Mouse (Mus musculus): ENCODE results near the gene Glb1l3. TPM values are rescaled to one million over a fixed set of nuclear protein-coding genes. Genes with fewer than 3 reads are reported as not detected.
A peak's percentile ranks its signal among the peaks of the same experiment; 100 is the strongest.
"Not testable (repeated sequence)": the region's sequence is repeated elsewhere in the genome, so short reads cannot be mapped to it uniquely, and the experiment has no call there.

Glb1l3 gene
- not detected in 2 replicates for polyA plus RNA-seq (2014; fragmentation: Nextera tagmentation; extraction: Ambion mirVana)

DNA sequence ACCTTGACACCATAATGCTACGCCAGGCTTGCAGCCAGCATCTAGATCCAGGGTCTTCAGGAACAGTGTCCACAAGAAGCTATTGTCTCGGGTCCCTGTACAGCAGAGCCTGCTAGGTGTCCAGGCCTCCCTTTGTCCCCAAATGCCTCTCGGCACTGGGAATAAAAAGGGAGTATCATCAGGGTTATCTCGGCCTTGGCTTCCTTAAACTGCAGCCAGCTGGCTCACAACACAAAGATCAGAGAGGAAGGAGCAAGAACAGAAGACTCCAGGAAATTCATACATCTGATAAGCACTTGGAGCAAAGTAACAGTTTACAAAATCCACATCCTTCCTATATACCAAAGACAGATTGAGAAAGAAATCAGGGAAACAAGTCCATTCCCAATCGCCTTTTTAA, at the start of gene Glb1l3:
TSS of gene Glb1l3 (minus strand) at position 140 of the 400 bp plus-strand sequence.
- H3K9me3 ChIP-seq (replicated peaks; ENCODE audit: control insufficient read depth, low read length), result no peaks in the 10 kb centered on the region
- no peak for DNase-seq (ENCODE audit: low spot score)

DNA sequence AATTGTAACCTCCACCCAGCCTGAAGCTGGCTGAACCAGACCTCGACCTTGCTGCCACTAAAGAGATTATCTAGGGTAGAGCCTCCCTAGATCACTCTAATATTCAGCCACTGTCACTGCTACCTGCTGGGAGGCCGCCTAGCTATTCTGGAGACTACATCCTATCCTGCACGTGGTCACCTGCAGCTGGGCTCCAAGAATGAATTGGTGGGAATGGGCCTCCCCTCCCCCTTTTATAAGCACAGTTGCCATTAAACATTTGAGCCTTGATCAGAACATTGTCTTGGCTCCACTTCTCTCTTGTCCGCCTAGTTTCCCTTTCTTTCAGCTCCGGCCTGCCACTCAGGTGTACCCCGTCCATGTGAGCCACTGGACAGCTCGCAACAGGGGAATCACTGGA, 9.2 kb upstream of the Glb1l3 start:
- H3K4me1 ChIP-seq (ENCODE audit: control insufficient read depth, insufficient read depth, low read length); H3K27me3 ChIP-seq (replicated peaks; ENCODE audit: control insufficient read depth, insufficient read depth, low read length); H3K9me3 ChIP-seq (replicated peaks; ENCODE audit: control insufficient read depth, low read length); H3K27ac ChIP-seq (ENCODE audit: low read depth, low read length); H3K36me3 ChIP-seq (ENCODE audit: control insufficient read depth, insufficient read depth, low read length); H3K4me2 ChIP-seq (ENCODE audit: low read length); ATAC-seq; H3K4me3 ChIP-seq (ENCODE audit: low read depth, low read length); H3K9ac ChIP-seq (ENCODE audit: low read length); DNase-seq (ENCODE audit: low spot score): not testable (repeated sequence)
- 71% methylated on average over 7 of the region's 7 CpGs for WGBS

More for the DNA sequence above, at the start of gene Glb1l3:
- no peak for ATAC-seq
- no peak within 1 kb of the TSS for H3K4me2 ChIP-seq (ENCODE audit: low read length)
- H3K4me3 ChIP-seq (ENCODE audit: low read depth, low read length), result no peak within 1 kb of the TSS
- no peaks in the 10 kb centered on the region for H3K27me3 ChIP-seq (replicated peaks; ENCODE audit: control insufficient read depth, insufficient read depth, low read length)
- no peaks in the 10 kb centered on the region for H3K4me1 ChIP-seq (ENCODE audit: control insufficient read depth, insufficient read depth, low read length)
- H3K36me3 ChIP-seq (ENCODE audit: control insufficient read depth, insufficient read depth, low read length), result no peaks in the 10 kb centered on the region
- no peak within 1 kb of the TSS for H3K27ac ChIP-seq (ENCODE audit: low read depth, low read length)
- no peak within 1 kb of the TSS for H3K9ac ChIP-seq (ENCODE audit: low read length)
- WGBS, result 76% methylated on average over 5 of the region's 5 CpGs

DNA sequence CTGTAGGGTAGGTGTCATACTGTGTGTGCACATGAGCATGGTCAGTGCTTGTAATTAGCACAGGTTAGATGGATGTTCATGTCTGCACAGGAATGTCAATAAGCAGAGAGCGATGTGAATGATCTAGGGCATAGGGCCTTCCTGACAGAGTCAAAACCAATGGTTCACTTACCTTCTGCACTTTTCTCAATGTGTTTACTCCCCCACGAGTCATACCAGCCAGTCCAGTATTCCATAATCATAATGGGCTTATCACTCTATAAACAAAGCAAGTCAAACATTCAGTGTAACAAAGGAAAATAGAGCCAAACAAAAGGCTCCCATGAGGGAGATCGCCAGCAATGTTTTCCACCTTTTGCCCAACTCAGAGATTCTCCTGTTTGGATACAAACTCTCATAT, 29.6 kb downstream of the Glb1l3 start:
- WGBS, result 82% methylated on average over 3 of the region's 3 CpGs
- no peak overlapping the region for H3K9ac ChIP-seq (ENCODE audit: low read length)
- ATAC-seq, result no peak
- no peak overlapping the region for H3K4me3 ChIP-seq (ENCODE audit: low read depth, low read length)
- no peaks in the 10 kb centered on the region for H3K27me3 ChIP-seq (replicated peaks; ENCODE audit: control insufficient read depth, insufficient read depth, low read length)
- H3K9me3 ChIP-seq (replicated peaks; ENCODE audit: control insufficient read depth, low read length), result no peaks in the 10 kb centered on the region
- no peak overlapping the region for H3K27ac ChIP-seq (ENCODE audit: low read depth, low read length)
- H3K4me1 ChIP-seq (ENCODE audit: control insufficient read depth, insufficient read depth, low read length), result no peaks in the 10 kb centered on the region
- H3K4me2 ChIP-seq (ENCODE audit: low read length), result no peak overlapping the region
- H3K36me3 ChIP-seq (ENCODE audit: control insufficient read depth, insufficient read depth, low read length), result no peaks in the 10 kb centered on the region
- DNase-seq (ENCODE audit: low spot score), result no peak

DNA sequence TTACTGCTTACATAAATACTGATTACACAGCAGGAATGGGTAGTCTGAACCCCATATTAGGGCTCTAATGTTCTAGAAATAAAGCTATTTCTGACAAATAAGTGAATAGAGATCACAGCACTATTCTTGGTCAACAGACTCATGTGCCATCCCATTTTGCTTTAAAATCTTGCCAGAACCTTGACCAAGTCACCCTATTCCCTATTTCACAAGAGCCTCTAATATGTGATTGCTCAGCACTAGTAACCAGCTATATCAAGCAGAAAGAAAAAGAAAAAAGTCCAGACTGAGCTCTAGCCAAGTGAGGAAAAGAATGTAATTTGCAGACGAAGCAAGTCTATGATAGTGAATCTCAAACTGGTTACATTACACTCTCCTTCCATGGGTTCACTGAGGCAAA, 40.7 kb downstream of the Glb1l3 start:
- Histone ChIP-seq H3K4me3 (ENCODE audit: low read depth, low read length) (no peak overlapping the region), H3K27me3 (replicated peaks; ENCODE audit: control insufficient read depth, insufficient read depth, low read length) (no peaks in the 10 kb centered on the region), H3K27ac (ENCODE audit: low read depth, low read length) (no peak overlapping the region), H3K4me1 (ENCODE audit: control insufficient read depth, insufficient read depth, low read length) (no peaks in the 10 kb centered on the region), H3K4me2 (ENCODE audit: low read length) (no peak overlapping the region), H3K9me3 (replicated peaks; ENCODE audit: control insufficient read depth, low read length) (no peaks in the 10 kb centered on the region), H3K9ac (ENCODE audit: low read length) (no peak overlapping the region), H3K36me3 (ENCODE audit: control insufficient read depth, insufficient read depth, low read length) (no peaks in the 10 kb centered on the region)
- DNase-seq (ENCODE audit: low spot score) (no peak), ATAC-seq (no peak)
- 87% methylated on average over 1 of the region's 1 CpGs for WGBS

DNA sequence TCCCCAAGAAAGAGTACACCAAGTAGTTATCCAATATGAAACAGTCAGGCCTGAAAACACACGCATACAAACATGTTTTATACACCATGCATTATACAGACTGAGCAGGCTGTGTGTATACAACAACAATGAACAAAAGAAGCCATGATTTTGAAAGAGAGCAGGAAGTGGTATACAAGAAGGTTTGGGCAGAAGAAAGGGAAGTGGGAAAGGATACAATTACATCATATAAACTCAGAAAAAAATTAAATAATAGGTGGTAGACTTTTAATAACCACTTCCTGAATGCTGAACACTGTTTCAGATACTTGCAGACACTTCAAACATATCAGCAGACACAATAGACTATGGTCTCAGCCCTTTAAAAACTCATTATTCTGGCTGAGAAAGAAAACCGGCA, 52.0 kb downstream of the Glb1l3 start:
- no peaks in the 10 kb centered on the region for H3K9me3 ChIP-seq (replicated peaks; ENCODE audit: control insufficient read depth, low read length)
- DNase-seq (ENCODE audit: low spot score) (no peak), ATAC-seq (no peak)
- WGBS, result 64% methylated on average over 2 of the region's 2 CpGs
- H3K4me1 ChIP-seq (ENCODE audit: control insufficient read depth, insufficient read depth, low read length), result peaks cover 3% of the 10 kb centered on the region; the same call in 1 of the 2 replicates
- no peak overlapping the region for H3K4me3 ChIP-seq (ENCODE audit: low read depth, low read length)
- H3K36me3 ChIP-seq (ENCODE audit: control insufficient read depth, insufficient read depth, low read length), result no peaks in the 10 kb centered on the region
- H3K27ac ChIP-seq (ENCODE audit: low read depth, low read length), result no peak overlapping the region
- H3K4me2 ChIP-seq (ENCODE audit: low read length), result no peak overlapping the region
- H3K9ac ChIP-seq (ENCODE audit: low read length), result no peak overlapping the region
- no peaks in the 10 kb centered on the region for H3K27me3 ChIP-seq (replicated peaks; ENCODE audit: control insufficient read depth, insufficient read depth, low read length)

DNA sequence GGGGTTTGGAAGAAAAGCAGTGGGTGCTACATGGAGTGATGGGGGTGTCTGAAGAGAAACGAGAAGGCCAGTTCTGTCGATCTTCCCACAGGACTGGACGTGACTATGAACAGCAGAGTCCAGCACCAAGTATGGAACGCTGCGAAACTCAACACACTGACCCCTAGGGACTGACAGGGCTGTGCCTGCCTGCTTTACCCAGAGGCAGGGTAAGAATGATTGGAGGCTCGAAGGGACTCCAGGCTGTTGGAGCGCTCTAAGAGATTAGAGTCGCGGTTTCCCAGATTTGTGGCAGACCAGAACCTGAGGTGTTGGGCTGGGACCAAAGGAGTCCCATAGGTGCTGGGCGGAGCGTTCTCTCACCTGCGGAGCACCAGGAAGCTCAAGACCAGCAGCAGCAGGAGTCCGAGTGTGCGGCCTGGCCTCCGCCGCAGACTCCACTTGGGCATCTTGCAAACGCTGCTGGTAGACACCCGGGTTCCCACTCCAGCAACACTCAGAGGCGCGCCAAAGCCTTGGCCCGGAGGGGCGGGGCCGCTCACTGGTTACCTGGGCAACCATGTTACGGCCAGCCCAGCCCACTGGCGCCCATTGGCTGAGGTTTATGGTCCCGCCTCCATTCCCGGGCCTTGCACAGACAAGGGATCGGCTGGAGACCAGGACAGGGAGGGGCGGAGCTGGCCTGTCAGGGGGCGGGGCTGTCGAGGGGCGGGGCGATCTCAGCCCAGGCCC, 54.6 kb downstream of the Glb1l3 start, which contains the start of gene Glb1l2:
TSS of gene Glb1l2 (minus strand) at position 534 of the 732 bp plus-strand sequence.
- peaks cover 3% of the 10 kb centered on the region; the same call in 1 of the 2 replicates for H3K4me1 ChIP-seq (ENCODE audit: control insufficient read depth, insufficient read depth, low read length)
- no peaks in the 10 kb centered on the region for H3K27me3 ChIP-seq (replicated peaks; ENCODE audit: control insufficient read depth, insufficient read depth, low read length)
- no peak within 1 kb of the TSS; the same call in 1 of the 2 replicates for H3K27ac ChIP-seq (ENCODE audit: low read depth, low read length)
- H3K4me3 ChIP-seq (ENCODE audit: low read depth, low read length), result peak within 1 kb of the TSS; percentile 42
- WGBS, result under 1% methylated on average over 33 of the region's 33 CpGs
- ATAC-seq (peak; percentile 100), DNase-seq (ENCODE audit: low spot score) (peak; percentile 96)
- H3K36me3 ChIP-seq (ENCODE audit: control insufficient read depth, insufficient read depth, low read length), result no peaks in the 10 kb centered on the region
- peak within 1 kb of the TSS; percentile 33 for H3K9ac ChIP-seq (ENCODE audit: low read length)
- peak within 1 kb of the TSS; percentile 58 for H3K4me2 ChIP-seq (ENCODE audit: low read length)
- H3K9me3 ChIP-seq (replicated peaks; ENCODE audit: control insufficient read depth, low read length), result no peaks in the 10 kb centered on the region

DNA sequence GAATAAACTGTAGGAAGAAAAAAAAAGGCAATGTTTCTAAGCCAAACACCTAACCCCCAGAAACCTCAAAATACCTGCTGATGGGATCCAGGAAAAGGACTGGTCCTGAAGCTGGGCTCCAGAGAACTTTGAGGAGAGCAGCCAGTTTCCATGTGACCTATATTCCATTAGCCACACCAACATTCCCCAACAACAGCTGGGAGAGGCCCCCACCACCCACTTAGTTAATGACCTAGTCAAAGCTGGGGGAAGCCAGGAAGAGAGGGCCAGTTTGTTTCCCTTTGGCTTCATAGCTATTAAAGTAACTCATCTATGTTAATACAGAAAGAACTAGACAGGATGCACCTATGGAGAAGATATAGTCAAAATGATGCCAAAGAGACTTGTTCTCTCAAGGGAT, 56.4 kb downstream of the Glb1l3 start:
- Histone ChIP-seq H3K9ac (ENCODE audit: low read length) (no peak overlapping the region), H3K4me3 (ENCODE audit: low read depth, low read length) (no peak overlapping the region), H3K27ac (ENCODE audit: low read depth, low read length) (no peak overlapping the region), H3K36me3 (ENCODE audit: control insufficient read depth, insufficient read depth, low read length) (no peaks in the 10 kb centered on the region), H3K4me2 (ENCODE audit: low read length) (no peak overlapping the region), H3K4me1 (ENCODE audit: control insufficient read depth, insufficient read depth, low read length) (peaks cover 3% of the 10 kb centered on the region; the same call in 1 of the 2 replicates), H3K9me3 (replicated peaks; ENCODE audit: control insufficient read depth, low read length) (no peaks in the 10 kb centered on the region), H3K27me3 (replicated peaks; ENCODE audit: control insufficient read depth, insufficient read depth, low read length) (no peaks in the 10 kb centered on the region)
- DNase-seq (ENCODE audit: low spot score) (no peak), ATAC-seq (no peak)

DNA sequence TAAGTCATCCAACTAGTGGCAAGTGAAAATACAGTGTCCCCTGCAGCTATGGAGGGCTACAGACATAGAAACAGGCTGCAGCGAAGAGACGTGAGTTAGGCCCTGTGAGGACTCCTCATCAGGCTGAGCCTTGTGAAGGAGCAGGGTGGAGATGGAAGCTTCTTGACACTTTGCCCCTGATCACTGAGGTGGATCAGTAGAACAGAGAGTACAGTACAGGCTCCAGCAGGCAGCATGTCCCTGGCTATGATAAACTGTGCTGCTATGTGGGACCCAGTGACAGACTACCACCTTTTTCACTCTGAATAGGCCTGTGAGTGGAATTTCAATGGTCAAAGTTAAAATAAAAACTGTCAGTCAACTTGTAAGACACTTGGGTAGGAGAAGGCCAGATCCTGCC, 60.3 kb downstream of the Glb1l3 start:
- no peak for ATAC-seq
- 97% methylated on average over 2 of the region's 2 CpGs for WGBS
- no peak for DNase-seq (ENCODE audit: low spot score)

DNA sequence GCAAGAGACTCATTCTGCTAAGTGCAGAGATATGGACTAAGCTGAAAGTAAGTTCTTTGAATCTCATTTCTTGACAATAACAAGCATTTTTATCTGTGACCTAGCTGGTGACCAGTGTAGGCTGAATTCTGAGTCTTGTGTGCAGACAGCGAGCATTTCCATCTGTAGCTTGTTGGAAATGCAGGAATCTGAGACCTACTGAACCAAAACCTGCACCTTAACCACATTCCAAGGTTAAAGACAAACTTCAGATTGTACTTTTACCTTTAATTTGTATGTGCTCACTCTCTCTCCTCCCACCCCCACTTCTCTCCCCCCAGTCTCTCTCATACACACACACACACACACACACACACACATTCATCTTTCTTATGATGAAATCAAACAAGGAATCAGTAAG, 62.0 kb downstream of the Glb1l3 start:
- no peaks in the 10 kb centered on the region for H3K9me3 ChIP-seq (replicated peaks; ENCODE audit: control insufficient read depth, low read length)
- no peaks in the 10 kb centered on the region for H3K4me1 ChIP-seq (ENCODE audit: control insufficient read depth, insufficient read depth, low read length)
- H3K4me2 ChIP-seq (ENCODE audit: low read length), result no peak overlapping the region
- H3K27ac ChIP-seq (ENCODE audit: low read depth, low read length), result no peak overlapping the region
- WGBS, result 81% methylated on average over 1 of the region's 1 CpGs
- no peak overlapping the region for H3K9ac ChIP-seq (ENCODE audit: low read length)
- ATAC-seq, result no peak
- no peak overlapping the region for H3K4me3 ChIP-seq (ENCODE audit: low read depth, low read length)
- no peaks in the 10 kb centered on the region for H3K27me3 ChIP-seq (replicated peaks; ENCODE audit: control insufficient read depth, insufficient read depth, low read length)
- DNase-seq (ENCODE audit: low spot score), result no peak
- no peaks in the 10 kb centered on the region for H3K36me3 ChIP-seq (ENCODE audit: control insufficient read depth, insufficient read depth, low read length)

More for the DNA sequence above, 60.3 kb downstream of the Glb1l3 start:
- no peaks in the 10 kb centered on the region for H3K27me3 ChIP-seq (replicated peaks; ENCODE audit: control insufficient read depth, insufficient read depth, low read length)
- H3K27ac ChIP-seq (ENCODE audit: low read depth, low read length), result no peak overlapping the region
- no peaks in the 10 kb centered on the region for H3K4me1 ChIP-seq (ENCODE audit: control insufficient read depth, insufficient read depth, low read length)
- H3K4me3 ChIP-seq (ENCODE audit: low read depth, low read length), result no peak overlapping the region
- no peak overlapping the region for H3K9ac ChIP-seq (ENCODE audit: low read length)
- H3K36me3 ChIP-seq (ENCODE audit: control insufficient read depth, insufficient read depth, low read length), result no peaks in the 10 kb centered on the region
- no peaks in the 10 kb centered on the region for H3K9me3 ChIP-seq (replicated peaks; ENCODE audit: control insufficient read depth, low read length)
- H3K4me2 ChIP-seq (ENCODE audit: low read length), result no peak overlapping the region
